Mouse (Mus musculus) megakaryocyte, embryonic 14.5 days (primary cell): ENCODE measurements around the gene Hspa1l.

Experiments
- FLI1 ChIP-seq: IDR thresholded peaks from 2 replicates; pipeline ENCODE4 v1.6.1; 2012; ENCODE audit warnings: low read length, inconsistent platforms, mixed read lengths
- GATA1 ChIP-seq: IDR thresholded peaks from 3 replicates; pipeline ENCODE4 v1.6.1; 2012; ENCODE audit warnings: mixed read lengths, low read length, inconsistent platforms, borderline replicate concordance

DNA sequence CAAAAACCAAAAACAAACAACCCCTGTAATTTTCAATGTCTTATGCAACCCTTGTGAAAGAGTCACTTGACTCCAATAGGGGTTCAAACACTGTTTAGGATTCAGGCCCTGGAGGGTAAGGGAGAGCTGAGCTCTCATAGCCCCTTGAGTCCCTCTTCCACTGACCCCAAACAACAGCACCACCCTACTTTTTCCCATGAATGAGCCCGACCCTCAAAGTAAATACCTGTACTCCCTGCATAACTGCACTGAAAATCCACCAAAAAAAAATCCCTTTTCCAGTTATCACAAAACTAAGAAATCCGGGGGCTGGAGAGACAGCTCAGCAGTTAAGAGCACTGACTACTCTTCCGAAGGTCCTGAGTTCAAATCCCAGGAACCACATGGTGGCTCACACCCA is 16.6 kb upstream of the Hspa1l start:
- no peak for TF ChIP-seq GATA1
- no peak for TF ChIP-seq FLI1
